Mouse (Mus musculus): Measurements from ENCODE around the gene Ifih1. TPM values are rescaled to one million over a fixed set of nuclear protein-coding genes. Genes with fewer than 3 reads are reported as not detected.

Gene Ifih1
- 1 to 10 TPM; 2.2 to 2.5 TPM for total RNA-seq (2021)

GRCm38 (mm10) chr2:62646014-62646645 lies at the start of gene Ifih1:
Gene Ifih1 (minus strand): TSS chr2:62646255.
- intact Hi-C loops (cut with DNase I), result loop anchor here (5.0 kb wide), 1 partner anchor 806 kb away; no protein-coding TSS in a partner anchor
- no peak for DNase-seq (ENCODE audit: low spot score in 2 of 2)

GRCm38 (mm10) chr2:62685934-62686333 lies 39.9 kb upstream of the Ifih1 start:
- DNase-seq (ENCODE audit: low spot score in 2 of 2), result peak in 1 of 2 experiments; percentile 53
- intact Hi-C loops (cut with DNase I), result loop anchor here (2.0 to 10.0 kb wide), 2 partner anchors 57 to 769 kb away; no protein-coding TSS in a partner anchor

GRCm38 (mm10) chr2:62684989-62685595 lies 39.0 kb upstream of the Ifih1 start:
- intact Hi-C loops (cut with DNase I), result loop anchor here (2.0 to 10.0 kb wide), 2 partner anchors 58 to 770 kb away; no protein-coding TSS in a partner anchor
- DNase-seq (ENCODE audit: low spot score in 2 of 2), result peak in 1 of 2 experiments; percentile 20

GRCm38 (mm10) chr2:62681667-62682066 lies 35.6 kb upstream of the Ifih1 start:
- intact Hi-C loops (cut with DNase I), result loop anchor here (10.0 kb wide), 1 partner anchor 773 kb away; no protein-coding TSS in a partner anchor
- DNase-seq (ENCODE audit: low spot score in 2 of 2), result peak; percentile 47 to 92

DNA sequence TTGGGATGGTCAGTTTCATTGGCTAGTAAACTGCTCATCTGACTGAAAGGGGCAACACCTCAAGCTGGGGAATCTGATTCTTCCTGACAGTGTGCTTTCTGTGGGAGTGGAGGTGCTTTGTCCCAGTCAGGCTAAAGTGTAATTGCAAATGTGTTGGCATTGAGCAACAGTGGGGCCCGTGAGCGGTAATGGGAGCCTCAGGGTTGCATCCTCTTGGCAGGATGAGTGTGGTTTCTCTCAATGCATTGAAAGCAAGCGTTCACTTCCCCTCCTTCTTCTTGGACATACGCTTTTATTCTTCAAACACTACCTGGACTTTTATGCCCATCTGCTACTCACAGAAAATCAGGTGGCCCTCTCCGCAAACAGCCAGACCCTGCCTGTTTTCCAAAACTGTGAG lies 26.7 kb upstream of the Ifih1 start:
- intact Hi-C loops (cut with DNase I), result no loop called here

DNA sequence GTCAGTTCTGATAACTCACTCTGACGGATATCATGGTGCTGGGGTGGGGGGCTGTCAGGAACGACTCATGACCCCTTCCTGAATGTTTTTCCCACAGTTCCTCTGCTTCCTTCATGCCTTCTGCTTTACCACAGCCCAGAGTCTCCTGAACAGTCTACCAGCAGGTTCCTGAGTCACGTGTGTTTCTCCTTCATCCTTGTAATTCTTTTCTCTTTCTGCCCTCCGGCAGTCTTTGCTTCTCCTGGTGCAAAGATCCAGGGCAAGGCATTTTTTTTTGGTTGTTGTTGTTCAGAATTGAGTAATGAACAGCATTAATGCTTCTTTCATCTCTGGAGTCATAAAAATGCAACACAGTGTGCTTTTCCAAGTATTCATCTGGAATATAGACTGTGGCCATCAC lies 24.7 kb upstream of the Ifih1 start:
- no peak for DNase-seq (ENCODE audit: low spot score in 2 of 2)
- intact Hi-C loops (cut with DNase I), result no loop called here

More for the DNA sequence above, 26.7 kb upstream of the Ifih1 start:
- DNase-seq (ENCODE audit: low spot score in 2 of 2), result no peak

GRCm38 (mm10) chr2:62670301-62670700 lies 24.2 kb upstream of the Ifih1 start:
- no peak for DNase-seq (ENCODE audit: low spot score in 2 of 2)
- intact Hi-C loops (cut with DNase I), result no loop called here

DNA sequence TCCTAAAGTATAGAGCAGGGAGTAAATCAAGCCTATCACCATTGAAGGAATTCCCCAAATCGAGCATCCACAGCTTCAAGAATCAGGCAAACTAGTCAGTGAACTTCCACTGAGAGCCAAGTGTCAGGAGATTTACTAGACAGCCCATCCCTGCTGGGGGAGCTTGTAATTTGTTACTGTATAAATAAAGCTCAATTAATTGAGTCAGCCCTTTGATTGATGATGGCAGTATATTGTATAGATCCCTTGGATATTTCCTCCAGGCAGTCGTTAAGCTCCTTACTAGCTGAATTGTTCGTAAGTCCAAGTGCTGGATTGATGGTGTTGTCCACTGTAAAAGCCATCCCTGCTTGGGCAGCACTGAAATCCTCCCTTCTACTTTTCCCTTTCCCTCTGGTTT lies 23.8 kb upstream of the Ifih1 start:
- DNase-seq (ENCODE audit: low spot score in 2 of 2), result no peak
- intact Hi-C loops (cut with DNase I), result no loop called here

- intact Hi-C loops (cut with DNase I), result no loop called here
- no peak for DNase-seq (ENCODE audit: low spot score in 2 of 2)
Observed at GRCm38 (mm10) chr2:62665536-62665935, 19.5 kb upstream of the Ifih1 start.

DNA sequence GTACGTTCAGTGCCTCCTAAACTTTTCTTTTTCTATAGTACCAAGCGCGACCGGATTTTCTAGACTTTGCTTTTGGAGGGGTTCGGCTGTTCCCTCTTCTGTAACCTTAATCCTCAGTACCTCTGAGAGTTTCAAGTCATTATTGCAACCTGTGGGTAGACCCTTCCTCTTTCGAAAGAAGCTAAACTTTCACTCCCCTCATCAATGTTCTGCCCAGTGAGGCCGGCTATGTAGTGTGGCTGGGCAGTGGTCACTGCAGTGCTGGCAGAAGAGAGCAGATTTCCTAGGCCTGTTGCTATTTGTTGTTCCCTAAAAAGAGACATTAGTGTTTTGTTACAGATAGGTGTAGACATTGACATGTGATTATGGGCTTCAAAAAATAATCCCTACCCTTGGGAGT lies 18.8 kb upstream of the Ifih1 start:
- intact Hi-C loops (cut with DNase I), result no loop called here
- no peak for DNase-seq (ENCODE audit: low spot score in 2 of 2)

DNA sequence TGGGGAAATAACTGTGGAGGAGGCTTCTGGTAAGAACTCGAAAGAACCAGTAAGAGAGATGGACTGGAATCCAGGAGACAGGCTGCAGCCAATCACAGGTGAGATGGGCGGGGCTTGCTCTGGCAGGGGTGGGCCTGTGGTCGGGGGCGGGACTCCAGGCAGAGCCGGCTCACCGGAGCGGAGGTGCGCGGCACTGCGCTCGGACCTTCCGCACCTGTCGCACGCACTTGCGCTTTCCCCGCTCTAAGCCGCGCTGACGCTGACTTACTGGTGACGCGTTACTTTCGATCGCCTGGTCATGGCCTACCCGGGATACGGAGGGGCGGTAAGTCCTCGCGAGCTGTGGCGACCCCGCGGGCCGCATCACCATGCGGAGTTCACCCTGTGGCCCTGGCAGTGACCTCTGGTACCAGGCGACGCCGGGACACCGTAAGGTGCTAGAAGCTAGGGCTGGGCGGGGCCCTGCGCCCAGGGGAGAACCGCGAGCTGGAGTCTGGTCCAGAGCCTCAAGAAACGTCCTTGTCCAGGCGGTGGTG lies 18.1 kb upstream of the Ifih1 start, which contains the start of gene Gca:
TSS of gene Gca (plus strand) at position 151 of the 536 bp plus-strand sequence.
- peak; percentile 84 to 90 for DNase-seq (ENCODE audit: low spot score in 2 of 2)
- intact Hi-C loops (cut with DNase I), result no loop called here

GRCm38 (mm10) chr2:62662560-62662959 lies 16.5 kb upstream of the Ifih1 start:
- intact Hi-C loops (cut with DNase I), result no loop called here
- no peak for DNase-seq (ENCODE audit: low spot score in 2 of 2)

DNA sequence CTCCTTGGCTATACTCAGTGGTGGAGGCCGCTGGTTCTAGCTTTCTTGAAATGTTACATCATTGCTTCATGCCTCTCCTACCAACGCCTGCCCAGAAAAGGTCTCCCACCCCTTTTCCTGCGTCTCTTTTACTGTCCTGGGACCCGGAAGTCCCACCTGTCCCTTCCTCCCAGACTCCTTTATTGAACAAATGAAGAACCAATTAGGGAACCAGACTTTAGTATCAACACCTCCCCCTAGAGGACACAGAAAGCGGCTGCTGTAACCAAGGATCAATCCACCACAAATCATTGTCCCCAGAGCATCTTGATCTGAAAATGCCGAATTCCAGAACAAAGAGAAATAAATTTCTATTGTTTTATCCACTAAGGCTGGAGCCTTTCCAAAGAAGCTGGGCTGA lies 14.5 kb upstream of the Ifih1 start:
- intact Hi-C loops (cut with DNase I), result no loop called here
- no peak for DNase-seq (ENCODE audit: low spot score in 2 of 2)

DNA sequence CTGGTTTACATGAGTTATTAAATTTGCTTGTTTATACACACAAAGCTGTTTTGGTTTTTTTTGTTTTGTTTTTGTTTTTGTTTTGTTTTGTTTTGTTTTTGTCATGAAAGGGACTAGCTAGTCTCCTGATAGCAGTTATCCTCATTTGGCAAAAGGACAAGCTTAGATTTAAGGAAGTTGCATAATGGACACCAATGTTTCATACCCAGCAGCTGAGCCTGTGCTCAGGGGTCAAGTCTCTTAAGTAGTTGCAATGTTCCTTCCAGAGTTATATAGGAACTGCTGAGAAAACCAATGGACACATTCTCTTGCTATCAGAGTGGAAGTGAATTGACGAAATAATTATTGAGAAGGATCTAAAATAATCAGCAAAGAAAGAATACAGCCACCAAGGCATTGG lies 10.0 kb upstream of the Ifih1 start:
- intact Hi-C loops (cut with DNase I), result no loop called here
- no peak for DNase-seq (ENCODE audit: low spot score in 2 of 2)

DNA sequence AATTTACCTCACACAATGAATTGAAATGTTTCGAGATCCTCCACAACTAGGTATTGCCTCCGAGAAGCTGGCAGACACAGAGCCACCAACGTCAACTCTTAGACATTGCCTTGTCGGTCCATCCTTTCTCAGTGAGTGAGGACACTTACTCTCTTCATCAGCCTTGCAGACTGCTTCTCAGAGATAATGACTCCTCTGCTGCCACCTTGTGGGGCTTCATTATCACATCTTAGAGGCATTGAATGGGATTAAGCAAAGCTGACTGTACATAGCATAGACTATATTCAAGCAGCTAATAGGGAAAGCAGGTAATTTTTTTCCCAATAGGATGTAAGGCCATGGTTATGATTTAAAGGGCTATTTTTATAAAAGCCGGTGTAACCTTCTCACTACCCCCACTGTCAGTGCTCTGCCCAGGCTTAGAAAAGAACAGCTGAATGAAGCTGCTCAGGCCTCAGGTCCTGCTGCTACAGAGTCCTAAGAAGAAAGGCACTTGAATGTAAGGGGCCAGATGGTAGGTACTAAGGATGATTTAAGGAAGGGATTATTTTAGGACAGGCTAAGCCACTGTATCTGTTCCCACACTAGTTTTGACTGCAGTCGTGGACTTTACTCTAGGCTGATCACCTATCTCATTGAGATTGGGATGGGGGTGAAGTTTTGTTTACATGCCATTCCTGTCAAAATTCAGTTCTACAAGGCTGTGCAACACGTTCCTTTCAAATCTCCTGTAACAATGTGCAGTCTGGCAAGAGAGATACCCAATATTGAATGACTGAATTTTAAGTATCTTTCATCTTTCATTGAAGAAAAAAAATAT lies 8.7 kb upstream of the Ifih1 start:
- peak; percentile 76 to 92 for DNase-seq (ENCODE audit: low spot score in 2 of 2)
- intact Hi-C loops (cut with DNase I), result no loop called here

DNA sequence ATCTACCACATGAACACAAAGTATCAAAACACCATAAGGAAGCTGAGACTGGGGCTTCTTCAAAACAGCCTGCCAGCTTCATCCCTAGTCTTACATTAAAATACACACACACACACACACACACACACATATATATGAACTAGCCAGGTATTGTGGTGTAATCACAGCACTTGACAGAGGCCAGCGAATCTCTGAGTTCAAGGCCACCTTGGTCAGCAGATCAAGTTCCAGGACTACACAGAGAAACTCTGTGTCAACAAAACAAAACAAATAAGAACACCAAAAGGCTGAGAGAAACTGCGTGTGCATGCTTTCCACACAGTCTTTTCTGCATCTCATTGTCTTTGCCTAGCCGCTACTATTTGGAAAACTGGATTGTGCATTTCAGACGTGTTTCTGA lies 6.4 kb upstream of the Ifih1 start:
- intact Hi-C loops (cut with DNase I), result no loop called here
- no peak for DNase-seq (ENCODE audit: low spot score in 2 of 2)

- intact Hi-C loops (cut with DNase I), result no loop called here
- DNase-seq (ENCODE audit: low spot score in 2 of 2), result no peak
Observed at GRCm38 (mm10) chr2:62651890-62652289, 5.8 kb upstream of the Ifih1 start.

- intact Hi-C loops (cut with DNase I), result loop anchor here (5.0 kb wide), 1 partner anchor 806 kb away; no protein-coding TSS in a partner anchor
Observed at GRCm38 (mm10) chr2:62646671-62647289, 725 bp upstream of the Ifih1 start.

DNA sequence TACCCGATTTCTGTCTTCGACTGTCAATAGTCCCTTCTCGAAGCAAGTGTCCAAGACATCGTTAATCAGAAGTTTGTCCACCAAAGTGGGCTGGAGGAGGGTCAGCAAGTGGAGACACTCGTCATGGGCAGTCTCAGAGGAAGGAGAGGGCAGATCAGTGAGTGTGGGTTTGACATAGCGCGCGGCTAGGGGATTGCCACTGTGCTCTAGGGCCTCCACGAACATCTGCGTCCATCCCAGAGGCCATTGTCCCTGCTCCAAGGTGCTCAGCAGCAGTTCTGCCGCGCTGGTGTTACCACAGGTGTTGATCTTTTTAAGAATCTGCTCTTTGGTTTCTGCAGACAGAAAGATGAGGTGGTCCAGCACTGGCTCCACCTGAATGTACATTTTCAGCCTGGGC lies 580 bp downstream of the Ifih1 start:
- intact Hi-C loops (cut with DNase I), result loop anchor here (5.0 kb wide), 1 partner anchor 807 kb away; no protein-coding TSS in a partner anchor
- DNase-seq (ENCODE audit: low spot score in 2 of 2), result no peak

More at GRCm38 (mm10) chr2:62646671-62647289, 725 bp upstream of the Ifih1 start:
- no peak for DNase-seq (ENCODE audit: low spot score in 2 of 2)
